Mouse (Mus musculus) liver, embryonic 11.5 days (tissue): ENCODE measurements around the gene Gtdc1. TPM values are rescaled to one million over a fixed set of nuclear protein-coding genes. Genes with fewer than 3 reads are reported as not detected.

Source experiments
- ATAC-seq: fragments of 200-750 bp; cut with Nextera tagmentation; replicated peaks from 2 replicates; pipeline ENCODE4 v1.8.0; 2017; ENCODE audit warnings: moderate number of reproducible peaks, mild to moderate bottlenecking, moderate TSS enrichment, moderate library complexity; ENCODE audit not compliant: low FRiP score
- DNase-seq: peaks from one replicate; pipeline ENCODE4 v3.0.0-alpha.2; 2017; ENCODE audit warnings: low spot score
- H3K27ac ChIP-seq: fragments of 300-500 bp; sonication (generic); 2 replicates; pipeline ENCODE4 v1.5.1; 2014; ENCODE audit warnings: mild to moderate bottlenecking, low read depth, low read length, control low read depth
- H3K27me3 ChIP-seq: fragments of 300-500 bp; sonication (generic); replicated peaks from 2 replicates; pipeline ENCODE4 v1.6.1; 2014; ENCODE audit warnings: low read length, mixed read lengths; ENCODE audit not compliant: control insufficient read depth, insufficient read depth
- H3K36me3 ChIP-seq: fragments of 300-500 bp; sonication (generic); 2 replicates; pipeline ENCODE4 v1.6.1; 2014; ENCODE audit warnings: mild to moderate bottlenecking, low read length, moderate library complexity, mixed read lengths; ENCODE audit not compliant: control insufficient read depth, insufficient read depth
- H3K4me1 ChIP-seq: fragments of 300-500 bp; sonication (generic); replicated peaks from 2 replicates; pipeline ENCODE4 v1.6.1; 2014; ENCODE audit warnings: low read length, mixed read lengths; ENCODE audit not compliant: control insufficient read depth, insufficient read depth
- H3K4me2 ChIP-seq: fragments of 300-500 bp; sonication (generic); 2 replicates; pipeline ENCODE4 v1.6.1; 2014; ENCODE audit warnings: mild to moderate bottlenecking, control low read depth, moderate library complexity
- H3K4me3 ChIP-seq: fragments of 300-500 bp; sonication (generic); 2 replicates; pipeline ENCODE4 v1.5.1; 2014; ENCODE audit warnings: low read depth, low read length, control low read depth
- H3K9ac ChIP-seq: fragments of 300-500 bp; sonication (generic); 2 replicates; pipeline ENCODE4 v1.6.1; 2014; ENCODE audit warnings: low read depth, low read length, control low read depth
- H3K9me3 ChIP-seq: fragments of 300-500 bp; sonication (generic); 2 replicates; pipeline ENCODE4 v1.6.1; 2016; ENCODE audit warnings: low read length, inconsistent platforms, mixed read lengths; ENCODE audit not compliant: control insufficient read depth
- WGBS: fragments of 180-500 bp; shearing (Covaris S2); extraction: QIAGEN DNeasy Blood & Tissue Kit; methylation state at CpG from one replicate; pipeline ENCODE4 v1.1.7; 2014; 5-methylcytosine and 5-hydroxymethylcytosine counted together
- polyA plus RNA-seq: library from polyadenylated mRNA; unstranded; fragments of >200 nt; fragmentation: Nextera tagmentation; extraction: Ambion mirVana; gene quantifications from 2 replicates; pipeline ENCODE4 v1.2.1, GENCODE M21; 2014

Gtdc1 gene
- polyA plus RNA-seq, 1 experiment from 2014 or later, result 8.5 TPM

- ATAC-seq, result no peak
- peaks cover 3% of the 10 kb centered on the region for H3K4me1 ChIP-seq
- no peaks in the 10 kb centered on the region for H3K9me3 ChIP-seq
- H3K36me3 ChIP-seq, result no peaks in the 10 kb centered on the region
- no peak overlapping the region for H3K9ac ChIP-seq
- 82% methylated on average over 4 of the region's 4 CpGs for WGBS
- DNase-seq, result no peak
- H3K27ac ChIP-seq, result no peak overlapping the region
- no peak overlapping the region for H3K4me2 ChIP-seq
- no peak overlapping the region for H3K4me3 ChIP-seq
- H3K27me3 ChIP-seq, result no peaks in the 10 kb centered on the region
Observed at GRCm38 (mm10) chr2:44961192-44961591, 33.7 kb upstream of the Gtdc1 start.

DNA sequence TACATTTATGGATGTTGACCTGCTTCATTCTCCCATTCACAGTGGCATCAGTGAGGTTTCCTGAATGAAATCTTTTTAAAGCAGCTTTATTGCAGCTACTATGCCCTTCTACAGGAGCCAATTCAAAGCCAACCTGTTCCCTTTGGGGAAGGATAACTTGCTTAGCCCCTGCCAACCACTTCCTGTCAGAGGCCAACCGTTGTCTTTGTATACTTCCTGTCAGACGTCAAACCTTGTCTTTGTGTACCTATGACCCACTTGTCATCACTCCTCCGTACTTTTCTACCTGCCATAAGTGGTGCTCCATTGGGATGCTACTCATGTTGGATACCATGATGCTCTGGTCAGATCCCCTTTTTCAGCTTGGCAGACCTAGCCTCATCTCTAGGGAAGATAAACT lies 33.1 kb upstream of the Gtdc1 start:
- H3K36me3 ChIP-seq, result no peaks in the 10 kb centered on the region
- peaks cover 8% of the 10 kb centered on the region for H3K4me1 ChIP-seq
- DNase-seq (no peak), ATAC-seq (no peak)
- H3K27me3 ChIP-seq, result no peaks in the 10 kb centered on the region
- no peaks in the 10 kb centered on the region for H3K9me3 ChIP-seq
- H3K4me2 ChIP-seq, result no peak overlapping the region
- H3K27ac ChIP-seq, result no peak overlapping the region
- no peak overlapping the region for H3K9ac ChIP-seq
- H3K4me3 ChIP-seq, result no peak overlapping the region
- 46% methylated on average over 3 of the region's 3 CpGs for WGBS

- H3K4me3 ChIP-seq, result no peak overlapping the region
- peaks cover 23% of the 10 kb centered on the region for H3K4me1 ChIP-seq
- DNase-seq (no peak), ATAC-seq (peak; percentile 30; the same call in 1 of the 2 replicates)
- H3K9me3 ChIP-seq, result no peaks in the 10 kb centered on the region
- 67% methylated on average over 1 of the region's 1 CpGs for WGBS
- H3K27ac ChIP-seq, result no peak overlapping the region
- H3K4me2 ChIP-seq, result no peak overlapping the region
- no peaks in the 10 kb centered on the region for H3K36me3 ChIP-seq
- H3K27me3 ChIP-seq, result no peaks in the 10 kb centered on the region
- no peak overlapping the region for H3K9ac ChIP-seq
Observed at GRCm38 (mm10) chr2:44957329-44957797, 29.9 kb upstream of the Gtdc1 start.

- Histone ChIP-seq H3K27me3 (no peaks in the 10 kb centered on the region), H3K9ac (no peak overlapping the region), H3K4me3 (no peak overlapping the region), H3K9me3 (no peaks in the 10 kb centered on the region), H3K36me3 (no peaks in the 10 kb centered on the region), H3K4me2 (no peak overlapping the region), H3K27ac (no peak overlapping the region), H3K4me1 (peaks cover 26% of the 10 kb centered on the region)
- DNase-seq (no peak), ATAC-seq (no peak)
- WGBS, result 49% methylated on average over 3 of the region's 3 CpGs
Observed at GRCm38 (mm10) chr2:44956232-44956631, 28.8 kb upstream of the Gtdc1 start.

GRCm38 (mm10) chr2:44955506-44955905 lies 28.0 kb upstream of the Gtdc1 start:
- Histone ChIP-seq H3K9me3 (no peaks in the 10 kb centered on the region), H3K36me3 (no peaks in the 10 kb centered on the region), H3K4me3 (no peak overlapping the region), H3K27ac (no peak overlapping the region), H3K4me1 (peaks cover 26% of the 10 kb centered on the region), H3K4me2 (peak overlapping the region; percentile 27; the same call in 1 of the 2 replicates), H3K9ac (no peak overlapping the region), H3K27me3 (no peaks in the 10 kb centered on the region)
- ATAC-seq, result peak; percentile 56; the same call in 1 of the 2 replicates
- DNase-seq, result no peak
- WGBS, result 54% methylated on average over 6 of the region's 6 CpGs

DNA sequence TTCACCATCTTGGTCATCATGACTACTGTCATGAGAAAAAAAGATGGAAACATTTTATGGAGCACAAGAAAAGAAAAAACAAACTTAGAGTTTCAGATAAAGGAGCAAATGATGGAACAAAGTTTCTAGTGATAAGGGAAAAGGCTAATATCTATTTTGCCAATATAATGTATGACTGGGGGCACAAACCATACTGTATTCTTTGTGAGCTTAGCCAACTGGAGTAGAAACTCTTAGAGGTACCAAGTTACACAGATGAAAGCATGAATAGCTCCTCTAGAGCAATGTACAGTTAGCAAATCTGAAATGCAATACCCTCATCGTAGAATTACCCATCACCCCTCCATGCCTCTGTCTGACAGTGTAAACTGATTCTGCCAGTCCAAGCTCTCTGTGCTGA lies 26.7 kb upstream of the Gtdc1 start:
- ATAC-seq (0 out of 2 replicates have a peak, but pooled peaks have one; percentile 37), DNase-seq (no peak)
- no peak overlapping the region for H3K9ac ChIP-seq
- no peak overlapping the region for H3K27ac ChIP-seq
- 63% methylated on average over 1 of the region's 1 CpGs for WGBS
- H3K4me1 ChIP-seq, result peaks cover 26% of the 10 kb centered on the region
- H3K4me2 ChIP-seq, result no peak overlapping the region
- no peak overlapping the region for H3K4me3 ChIP-seq
- H3K27me3 ChIP-seq, result no peaks in the 10 kb centered on the region
- H3K9me3 ChIP-seq, result no peaks in the 10 kb centered on the region
- no peaks in the 10 kb centered on the region for H3K36me3 ChIP-seq

DNA sequence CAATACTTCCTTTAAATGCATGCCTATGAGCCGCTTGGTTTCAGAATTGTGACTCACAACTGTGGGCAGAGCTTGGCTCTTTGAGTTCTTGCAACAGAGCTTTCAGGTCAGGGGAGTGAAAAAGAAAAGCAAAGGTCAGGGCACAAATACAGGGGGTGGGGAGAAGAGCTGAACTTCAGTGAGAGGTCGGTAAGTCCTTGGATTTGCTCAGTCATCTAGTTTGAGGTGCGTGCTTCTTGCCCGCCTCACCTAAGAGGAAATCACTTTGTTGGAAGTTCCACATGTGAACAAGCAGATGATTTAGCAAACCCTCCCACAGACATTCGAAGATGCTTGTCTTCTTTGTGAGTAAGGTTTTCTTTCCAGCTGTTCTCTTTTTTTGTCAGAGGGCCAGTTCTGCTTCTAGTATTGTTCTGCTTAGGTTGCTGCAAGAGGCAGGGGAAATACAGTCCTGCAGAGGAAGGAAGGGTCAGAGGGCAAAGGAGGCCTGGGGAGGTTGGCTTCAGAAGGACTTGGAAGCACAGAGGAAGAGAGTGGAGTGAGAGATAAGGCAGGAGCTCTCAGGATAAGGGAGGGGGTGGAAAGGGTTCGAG lies 25.5 kb upstream of the Gtdc1 start:
- Histone ChIP-seq H3K27me3 (no peaks in the 10 kb centered on the region), H3K36me3 (no peaks in the 10 kb centered on the region), H3K9ac (peak overlapping the region; percentile 15; the same call in 1 of the 2 replicates), H3K4me3 (no peak overlapping the region), H3K9me3 (no peaks in the 10 kb centered on the region), H3K4me1 (peaks cover 26% of the 10 kb centered on the region), H3K4me2 (peak overlapping the region; percentile 16), H3K27ac (peak overlapping the region; percentile 19; the same call in 1 of the 2 replicates)
- WGBS, result 18% methylated on average over 6 of the region's 6 CpGs
- ATAC-seq (peak; percentile 78), DNase-seq (no peak)

GRCm38 (mm10) chr2:44951651-44952213 lies 24.3 kb upstream of the Gtdc1 start:
- H3K4me1 ChIP-seq, result peaks cover 26% of the 10 kb centered on the region
- no peak overlapping the region for H3K4me2 ChIP-seq
- ATAC-seq (no peak), DNase-seq (no peak)
- 76% methylated on average over 4 of the region's 4 CpGs for WGBS
- no peak overlapping the region for H3K9ac ChIP-seq
- no peak overlapping the region for H3K4me3 ChIP-seq
- no peaks in the 10 kb centered on the region for H3K9me3 ChIP-seq
- H3K27me3 ChIP-seq, result no peaks in the 10 kb centered on the region
- H3K36me3 ChIP-seq, result no peaks in the 10 kb centered on the region
- no peak overlapping the region for H3K27ac ChIP-seq

GRCm38 (mm10) chr2:44944689-44945088 lies 17.2 kb upstream of the Gtdc1 start:
- H3K9me3 ChIP-seq, result no peaks in the 10 kb centered on the region
- no peak for DNase-seq
- H3K4me3 ChIP-seq, result no peak overlapping the region
- H3K4me1 ChIP-seq, result no peaks in the 10 kb centered on the region
- no peak overlapping the region for H3K4me2 ChIP-seq
- H3K36me3 ChIP-seq, result no peaks in the 10 kb centered on the region
- no peaks in the 10 kb centered on the region for H3K27me3 ChIP-seq
- ATAC-seq, result no peak
- H3K27ac ChIP-seq, result no peak overlapping the region
- WGBS, result 92% methylated on average over 2 of the region's 2 CpGs
- no peak overlapping the region for H3K9ac ChIP-seq
